Mouse (Mus musculus) megakaryocyte-erythroid progenitor cell, adult 5 weeks (primary cell): ENCODE measurements around the gene Gm8453. TPM values are rescaled to one million over a fixed set of nuclear protein-coding genes. Genes with fewer than 3 reads are reported as not detected.

Experiments used
- polyA plus RNA-seq: library from polyadenylated mRNA; stranded (reverse); fragments of >175 nt; gene quantifications from 2 replicates; pipeline ENCODE4 v1.2.3, GENCODE M21; 2012

Gene Gm8453
- polyA plus RNA-seq = not detected in 2 replicates

GRCm38 (mm10) chr7:22229384-22229783, at the start of gene Gm8453:
Gene Gm8453 (minus strand): TSS chr7:22229484.

GRCm38 (mm10) chr7:22201164-22201563, 28.1 kb downstream of the Gm8453 start, which contains the start of gene Gm8653:
Gene Gm8653 (minus strand): TSS chr7:22201264.

GRCm38 (mm10) chr7:22189077-22189476, 40.2 kb downstream of the Gm8453 start, which contains the start of gene Vmn1r143:
Gene Vmn1r143 (plus strand): TSS chr7:22189377.

Other genes starting within 250 kb of the Gm8453 start
- not detected in 2 replicates for gene Vmn1r137, start 234.9 kb downstream of the Gm8453 start, polyA plus RNA-seq
- not detected in 2 replicates for gene Vmn1r138, start 200.6 kb downstream of the Gm8453 start, polyA plus RNA-seq
- gene Gm6176, start 173.2 kb downstream of the Gm8453 start, polyA plus RNA-seq = not detected in 2 replicates
- gene Vmn1r139, start 160.4 kb downstream of the Gm8453 start, polyA plus RNA-seq = not detected in 2 replicates
- not detected in 2 replicates for gene Gm16451, start 111.2 kb downstream of the Gm8453 start, polyA plus RNA-seq
- gene Gm10666, start 94.7 kb downstream of the Gm8453 start, polyA plus RNA-seq = not detected in 2 replicates
- not detected in 2 replicates for gene Vmn1r142, start 65.4 kb downstream of the Gm8453 start, polyA plus RNA-seq
- gene Vmn1r143, start 40.1 kb downstream of the Gm8453 start, polyA plus RNA-seq = not detected in 2 replicates
- not detected in 2 replicates for gene Gm8653, start 28.2 kb downstream of the Gm8453 start, polyA plus RNA-seq
- not detected in 2 replicates for gene Gm4187, start 100.2 kb upstream of the Gm8453 start, polyA plus RNA-seq
- gene Gm8660, start 141.6 kb upstream of the Gm8453 start, polyA plus RNA-seq = not detected in 2 replicates
- gene Vmn1r148, start 184.1 kb upstream of the Gm8453 start, polyA plus RNA-seq = not detected in 2 replicates
- not detected in 2 replicates for gene Vmn1r149, start 208.7 kb upstream of the Gm8453 start, polyA plus RNA-seq
- not detected in 2 replicates for gene Gm10665, start 234.6 kb upstream of the Gm8453 start, polyA plus RNA-seq